Mouse (Mus musculus) skeletal muscle tissue, adult 2 months (tissue): ENCODE measurements around the gene Nfkbia.

Source experiments
- DNase-seq: peaks from one replicate; pipeline ENCODE4 v3.0.0-alpha.2; 2012; ENCODE audit warnings: low read depth, low spot score

Gene Nfkbia

DNA sequence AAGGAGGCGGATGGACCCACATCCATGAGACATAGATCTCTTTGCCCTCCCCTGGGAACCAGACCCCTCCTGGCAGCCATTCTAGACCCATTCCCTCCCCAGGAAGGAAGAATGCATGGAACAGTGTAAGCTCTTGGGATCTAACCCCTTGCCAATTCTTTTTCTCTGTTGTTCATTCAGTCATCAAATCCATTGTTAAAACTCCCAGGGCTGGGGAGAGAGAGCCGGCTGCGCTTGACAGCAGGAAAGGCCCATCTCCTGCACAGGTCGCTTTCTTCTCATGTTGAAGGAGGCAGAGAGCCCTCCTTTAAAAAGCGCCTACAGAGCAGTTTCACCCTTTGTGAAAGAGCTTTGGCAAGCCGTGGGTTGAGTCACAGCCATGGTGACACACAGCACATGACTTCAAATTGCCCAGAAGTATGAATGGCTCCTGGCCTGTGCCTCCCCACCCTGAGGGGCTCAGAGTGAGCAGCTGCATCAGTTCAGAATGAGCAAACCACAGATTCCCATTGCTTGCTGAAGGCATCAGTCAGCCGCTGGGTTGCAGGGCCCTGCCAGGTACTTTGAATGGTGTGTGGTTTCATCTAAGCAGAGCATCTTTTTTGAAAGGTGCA lies 26.3 kb downstream of the Nfkbia start:
- no peak for DNase-seq

DNA sequence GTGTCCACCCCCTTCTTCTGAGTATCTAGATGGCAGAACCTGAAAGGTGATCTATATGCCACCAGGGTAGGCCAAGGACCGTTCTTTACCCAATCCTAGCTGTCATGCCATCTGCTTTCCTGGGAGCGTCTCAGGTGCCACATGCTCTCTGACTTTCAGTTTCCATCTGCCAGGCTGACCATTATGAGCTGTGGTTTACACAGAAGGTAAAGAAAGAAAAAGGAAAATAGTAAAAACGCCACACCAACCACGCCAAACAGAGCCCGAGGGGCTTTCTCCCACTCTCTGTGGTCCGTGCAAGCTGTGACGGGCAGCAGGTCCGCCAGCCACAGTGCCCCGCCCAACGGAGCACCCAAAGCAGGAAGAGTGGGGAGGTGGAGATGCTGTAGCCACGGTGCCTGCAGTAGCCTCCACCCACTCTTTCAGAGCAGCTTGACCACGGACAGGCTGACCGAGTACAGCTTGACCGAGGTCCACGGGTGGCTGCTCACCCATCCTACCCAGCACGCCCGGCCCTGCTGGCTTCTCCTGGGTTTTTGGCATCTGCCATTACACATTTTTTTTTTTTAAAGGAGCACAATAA lies 27.0 kb downstream of the Nfkbia start:
- DNase-seq = no peak

DNA sequence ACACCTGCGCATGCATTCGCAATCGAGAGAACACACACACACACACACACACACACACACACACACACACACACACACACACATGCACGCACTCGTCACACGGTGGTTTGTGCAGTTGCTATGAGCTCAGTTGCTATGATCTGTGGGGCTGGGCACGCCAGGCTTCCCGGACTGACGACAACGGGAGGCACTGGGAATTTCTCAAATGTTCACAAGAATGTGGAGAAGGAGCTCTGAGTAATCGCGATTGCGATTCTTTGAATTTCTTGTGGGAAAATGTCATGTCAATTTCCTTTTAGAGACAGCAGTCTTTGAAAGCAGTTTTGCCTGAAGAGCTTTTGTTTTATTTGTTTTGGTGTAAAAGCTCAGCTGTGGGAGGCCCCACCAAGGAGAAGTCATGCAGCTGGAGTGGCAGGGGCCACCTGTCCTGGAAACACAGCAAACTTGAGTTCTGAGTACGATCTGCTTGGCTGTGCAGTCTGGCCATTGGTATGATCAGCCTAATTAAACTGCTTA lies 27.5 kb downstream of the Nfkbia start:
- peak; percentile 37 for DNase-seq

DNA sequence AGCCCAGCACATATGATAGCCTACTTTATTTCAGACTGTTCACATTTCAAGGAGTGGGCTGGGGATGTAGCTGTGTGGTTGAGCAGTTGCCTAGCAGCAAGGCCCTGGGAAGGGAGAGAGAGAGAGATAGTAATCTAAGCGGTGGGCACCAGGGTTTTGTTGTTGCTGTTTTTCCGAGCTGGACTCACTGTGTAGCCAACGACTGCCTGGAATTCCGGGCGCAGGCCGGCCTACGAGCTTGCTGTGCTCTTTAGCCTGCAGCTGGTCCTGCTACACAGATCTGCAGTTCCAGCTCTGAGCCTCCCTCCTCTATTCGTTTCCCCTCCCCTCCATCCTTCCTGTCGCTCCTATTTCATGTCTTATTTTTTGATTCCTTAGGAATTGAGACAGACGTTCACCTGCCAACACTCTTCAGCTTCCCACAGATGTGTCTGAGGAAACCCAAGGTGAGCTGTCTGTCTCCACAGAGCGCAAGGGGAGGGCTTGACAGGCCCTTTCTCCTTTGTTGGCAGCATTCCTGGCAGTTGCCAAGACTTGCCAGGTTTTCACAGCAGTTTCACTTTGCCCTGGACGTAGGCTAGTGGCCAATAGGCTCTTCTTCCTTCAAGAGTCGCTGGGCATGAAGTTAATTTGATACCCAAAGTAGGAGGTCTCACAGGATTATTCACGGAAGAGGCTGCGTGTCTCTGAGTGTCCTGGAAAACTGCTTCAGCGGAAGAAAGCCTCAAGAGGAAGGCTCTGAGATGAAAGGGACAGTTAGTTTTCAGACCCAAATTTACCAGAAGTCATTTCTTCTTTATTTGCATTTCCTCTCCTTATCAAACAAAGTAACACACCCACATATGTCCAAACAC lies 28.2 kb downstream of the Nfkbia start:
- peak; percentile 48 for DNase-seq

DNA sequence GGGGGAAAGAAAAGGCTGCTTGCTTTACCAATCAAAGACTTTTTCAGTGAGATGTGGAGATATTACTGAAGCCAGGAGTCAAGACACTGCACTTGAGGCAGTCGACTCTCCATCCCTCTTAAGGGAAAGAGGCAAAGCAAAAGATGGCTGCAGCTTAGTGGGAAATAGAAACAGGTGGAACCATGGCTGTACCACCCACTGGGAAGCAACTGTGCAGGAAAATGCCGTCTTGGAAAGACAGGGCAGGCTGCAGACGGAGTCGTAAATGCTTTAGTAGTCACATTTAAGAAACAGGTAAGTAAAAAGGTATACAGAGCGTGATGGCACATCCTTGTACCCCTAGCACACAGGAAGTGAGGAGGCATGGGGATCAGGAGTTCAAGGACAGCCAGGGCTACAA lies 29.4 kb downstream of the Nfkbia start:
- DNase-seq = no peak

DNA sequence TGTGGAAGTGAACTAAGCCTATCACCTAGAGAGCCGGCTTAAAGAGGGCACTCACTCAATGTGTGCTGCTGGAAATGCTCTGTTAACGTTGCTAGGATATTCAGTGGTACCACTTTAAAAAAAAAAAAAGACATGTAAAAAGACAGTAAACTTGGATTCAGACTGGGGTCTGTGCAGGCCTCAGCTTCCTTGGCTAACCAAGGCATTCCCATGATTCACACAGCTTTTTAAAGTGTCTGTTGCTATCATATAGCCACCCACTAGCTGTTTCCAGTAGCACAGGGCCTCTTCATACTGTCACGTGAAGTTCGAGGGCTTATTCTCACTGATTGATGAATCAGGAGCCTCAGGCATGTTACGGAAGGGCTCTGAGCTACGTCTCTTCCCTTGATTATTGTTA lies 30.0 kb downstream of the Nfkbia start:
- DNase-seq = no peak

DNA sequence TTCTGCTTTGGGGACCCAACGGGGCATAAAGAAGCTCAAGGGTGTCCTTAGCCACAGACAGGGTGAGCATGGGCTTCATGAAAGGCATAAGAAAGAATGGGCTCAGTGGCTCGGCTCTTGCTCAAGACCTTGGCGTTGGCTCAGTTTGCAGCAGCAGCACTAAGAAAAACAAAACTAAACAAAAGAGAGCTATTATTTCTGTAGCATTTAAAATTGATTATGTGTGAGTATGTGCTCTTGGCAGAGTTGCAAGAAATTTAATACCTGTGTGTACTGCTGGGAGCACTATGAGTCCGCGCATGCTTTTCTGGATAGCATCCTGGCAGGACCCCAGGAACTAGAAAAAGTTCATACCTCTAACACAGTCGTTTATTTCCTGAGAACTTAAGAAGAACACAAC lies 30.7 kb downstream of the Nfkbia start:
- no peak for DNase-seq

DNA sequence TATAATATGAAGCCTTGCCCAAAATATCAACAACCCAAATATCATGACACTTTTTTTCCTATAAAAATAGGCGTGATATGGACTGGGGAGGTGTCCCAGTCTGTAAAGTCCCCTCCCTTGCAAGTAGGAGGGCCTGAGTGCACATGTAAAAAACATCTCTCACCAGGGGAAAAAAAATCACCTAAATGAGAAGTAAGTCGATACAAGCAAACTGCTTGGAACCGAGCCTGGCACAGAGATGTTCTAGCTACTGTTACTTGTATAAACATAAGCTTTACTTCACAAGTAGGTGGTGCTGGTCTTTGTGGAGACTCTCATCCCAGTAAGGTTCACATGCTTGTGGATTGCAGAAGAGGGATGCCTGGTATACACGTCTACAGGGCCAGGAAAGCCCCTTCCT lies 31.5 kb downstream of the Nfkbia start:
- DNase-seq = no peak

DNA sequence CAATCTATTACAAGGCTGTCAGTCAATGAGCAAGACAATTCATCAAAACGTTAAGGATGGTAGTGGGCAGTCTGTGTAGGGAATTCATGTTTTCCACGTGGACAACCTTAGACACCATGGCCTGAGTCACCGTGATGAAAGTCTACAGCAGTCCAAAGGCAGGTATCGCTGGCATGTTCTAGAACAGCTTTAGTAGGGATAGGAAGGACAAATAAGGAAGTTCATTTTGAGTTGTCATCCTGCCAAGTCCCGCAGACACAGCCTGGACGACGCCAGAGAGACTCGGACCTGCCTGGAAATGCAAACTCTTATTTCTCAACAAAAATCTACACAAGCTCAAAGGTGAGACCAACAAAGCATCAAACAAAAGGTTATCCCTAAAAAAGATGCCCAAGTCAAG lies 32.7 kb downstream of the Nfkbia start:
- no peak for DNase-seq

DNA sequence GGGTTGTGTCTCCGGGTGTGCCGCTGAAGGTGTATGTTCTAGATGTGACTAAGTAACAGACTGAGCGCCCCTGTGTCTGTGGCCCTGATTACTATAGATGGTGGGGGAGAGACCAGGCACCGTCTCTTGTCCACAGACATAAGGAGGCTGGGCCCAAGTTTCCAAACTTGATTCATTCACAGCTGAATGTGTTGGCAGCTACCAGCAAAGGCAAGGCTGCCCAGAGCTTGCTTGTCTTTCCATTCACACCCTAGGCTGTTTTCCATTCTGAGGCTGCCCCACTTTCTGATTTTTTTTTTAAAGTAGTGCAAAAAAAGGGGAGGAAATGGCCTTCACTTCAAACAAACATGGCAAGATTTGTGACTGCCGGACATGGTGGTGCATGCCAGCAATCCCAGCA lies 35.6 kb downstream of the Nfkbia start:
- no peak for DNase-seq

DNA sequence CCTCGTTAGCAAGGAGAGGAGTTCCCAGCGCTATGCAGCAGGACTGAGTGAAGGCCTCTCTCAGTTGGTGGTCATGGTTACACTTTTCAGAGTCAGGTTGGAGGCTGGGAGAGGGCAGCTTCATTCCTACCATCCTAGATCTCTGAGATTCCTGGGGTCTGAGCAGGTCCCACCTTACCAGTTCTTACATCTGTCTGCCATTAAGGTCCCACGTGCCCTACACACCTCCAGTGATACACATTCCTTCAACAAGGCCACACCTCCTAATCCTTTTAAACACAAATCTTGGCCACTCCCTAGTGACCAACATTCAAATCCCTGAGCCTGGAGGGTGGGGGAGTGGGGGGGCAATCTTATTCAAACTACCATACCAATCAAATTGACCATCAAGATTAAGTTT lies 36.3 kb downstream of the Nfkbia start:
- no peak for DNase-seq

DNA sequence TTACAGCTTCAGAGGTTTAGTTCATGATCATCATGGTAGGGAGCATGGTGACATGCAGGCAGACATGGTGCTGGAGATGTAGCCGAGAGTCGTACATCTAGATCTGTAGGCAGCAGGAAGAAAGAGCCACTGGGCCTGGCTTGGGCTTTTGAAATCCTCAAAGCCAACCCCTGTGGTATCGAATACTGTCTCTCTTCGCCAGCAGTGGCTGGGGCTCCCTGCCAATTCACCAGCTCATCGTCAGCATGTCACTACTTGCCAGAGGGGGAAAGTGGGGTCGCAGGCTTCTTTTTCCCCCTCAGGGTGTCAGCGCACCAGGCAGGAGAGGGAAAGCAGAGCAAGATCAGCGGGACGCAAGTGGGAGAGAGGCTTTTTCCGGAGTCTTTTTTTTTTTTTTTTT lies 37.2 kb downstream of the Nfkbia start:
- DNase-seq = no peak

DNA sequence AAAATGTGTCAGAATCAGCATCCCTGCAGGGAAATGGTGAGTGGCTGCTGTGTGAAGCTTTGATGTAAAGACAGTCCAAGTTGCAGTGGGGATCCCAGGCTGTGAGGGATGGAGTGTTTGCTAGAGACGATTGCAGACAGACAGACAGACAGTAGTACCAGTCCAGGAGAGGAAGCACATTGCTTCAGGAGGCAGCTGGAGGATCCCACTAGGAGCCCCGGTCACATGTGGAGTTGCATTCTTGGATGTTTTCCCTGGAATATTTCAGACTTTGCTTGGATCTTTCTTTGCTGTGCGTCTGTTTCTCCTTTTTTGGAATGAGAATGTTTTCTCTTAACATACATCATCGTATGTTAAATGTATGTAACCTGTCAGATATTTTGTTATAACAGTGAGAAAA lies 38.5 kb downstream of the Nfkbia start:
- DNase-seq = no peak

DNA sequence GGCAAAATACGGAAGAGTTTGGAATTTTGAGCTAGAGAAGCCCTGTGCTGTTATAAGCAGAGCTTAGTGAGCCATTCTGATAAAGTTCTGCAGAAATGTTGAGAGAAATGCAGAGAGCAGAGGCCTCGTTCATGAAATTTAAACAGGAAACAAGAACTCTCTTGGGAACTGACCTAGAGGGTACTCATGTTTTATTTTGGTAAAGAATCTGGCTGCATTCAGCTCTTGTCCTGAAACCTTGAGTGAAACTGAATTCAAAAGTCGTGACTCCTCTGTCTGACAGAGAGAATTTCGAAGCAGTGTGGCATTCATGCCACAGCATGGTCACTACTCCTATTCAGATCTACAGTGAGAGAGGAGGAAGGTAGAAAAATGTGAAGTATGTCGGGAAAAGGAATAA lies 39.6 kb downstream of the Nfkbia start:
- no peak for DNase-seq

DNA sequence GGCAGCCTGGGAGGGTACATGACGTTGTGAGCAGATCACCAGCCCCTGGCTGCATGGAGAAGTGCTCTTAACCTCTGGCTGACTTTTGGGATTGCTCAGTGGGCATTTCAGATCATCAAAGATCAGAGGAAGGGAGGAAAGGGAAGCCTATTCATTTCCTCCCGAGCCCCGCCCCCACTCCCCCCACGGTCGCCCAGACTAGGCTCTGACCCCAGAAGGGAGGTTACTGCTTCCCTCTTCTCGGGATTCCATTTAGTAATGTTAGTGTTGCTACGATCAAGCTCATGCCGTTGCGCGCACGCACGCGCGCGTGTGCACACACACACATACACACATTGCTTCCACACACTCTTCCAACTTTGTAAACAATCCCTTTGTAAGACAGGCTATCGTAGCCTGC lies 42.0 kb downstream of the Nfkbia start:
- DNase-seq = no peak

DNA sequence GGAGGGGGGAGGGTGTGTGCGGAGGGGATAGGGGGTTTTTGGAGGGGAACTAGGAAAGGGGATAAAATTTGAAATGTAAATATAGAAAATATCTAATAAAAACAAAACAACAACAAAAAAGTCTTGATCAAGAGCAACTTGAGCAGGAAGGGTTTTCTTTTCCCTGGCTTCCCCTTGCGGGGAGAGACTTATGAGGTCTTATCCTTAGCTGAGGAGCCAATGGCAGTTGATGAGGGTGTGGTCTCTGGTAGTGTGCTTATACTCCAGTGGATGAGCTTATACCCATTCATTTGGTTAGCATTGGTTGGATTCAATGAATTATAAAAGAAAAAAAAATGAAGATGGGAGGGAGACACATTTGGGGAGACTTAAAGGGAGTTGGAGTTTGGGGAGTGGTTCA lies 43.4 kb downstream of the Nfkbia start:
- no peak for DNase-seq

DNA sequence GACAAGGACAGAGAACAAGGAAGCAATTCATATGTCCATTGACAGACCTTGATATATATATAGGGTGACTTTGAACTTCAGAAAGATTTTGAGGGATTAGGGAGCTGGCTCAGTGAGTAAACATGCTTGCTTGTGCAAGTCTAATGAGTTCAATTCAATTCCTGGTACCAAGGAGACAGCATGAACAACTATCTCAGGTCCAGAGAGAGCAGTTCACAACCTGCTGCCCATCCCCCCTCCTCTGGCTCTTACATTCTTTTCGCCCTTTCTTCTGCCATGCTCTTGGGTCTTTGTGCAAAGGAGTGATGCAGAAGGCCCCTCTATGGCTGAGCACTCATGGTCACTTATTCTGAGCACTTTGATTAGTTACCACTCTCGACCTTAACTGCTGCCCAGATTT lies 44.0 kb downstream of the Nfkbia start:
- DNase-seq = no peak

DNA sequence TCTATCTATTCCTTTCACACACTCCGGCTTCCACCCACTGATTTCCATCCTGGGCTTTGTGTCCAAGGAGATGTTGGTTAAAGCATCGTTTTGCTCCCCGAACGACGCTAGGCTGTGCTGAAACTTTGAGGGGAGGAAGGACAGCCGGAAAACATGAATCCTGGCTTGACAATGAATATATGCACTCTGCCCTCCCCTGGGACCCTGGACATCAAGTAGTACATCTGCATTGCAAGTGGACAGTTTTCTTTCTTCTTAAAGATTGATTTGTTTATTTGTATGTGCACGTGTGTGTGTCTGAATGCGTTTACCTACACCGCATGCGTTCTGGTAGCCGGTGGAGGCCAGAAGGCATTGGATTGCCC lies 45.1 kb downstream of the Nfkbia start:
- no peak for DNase-seq

DNA sequence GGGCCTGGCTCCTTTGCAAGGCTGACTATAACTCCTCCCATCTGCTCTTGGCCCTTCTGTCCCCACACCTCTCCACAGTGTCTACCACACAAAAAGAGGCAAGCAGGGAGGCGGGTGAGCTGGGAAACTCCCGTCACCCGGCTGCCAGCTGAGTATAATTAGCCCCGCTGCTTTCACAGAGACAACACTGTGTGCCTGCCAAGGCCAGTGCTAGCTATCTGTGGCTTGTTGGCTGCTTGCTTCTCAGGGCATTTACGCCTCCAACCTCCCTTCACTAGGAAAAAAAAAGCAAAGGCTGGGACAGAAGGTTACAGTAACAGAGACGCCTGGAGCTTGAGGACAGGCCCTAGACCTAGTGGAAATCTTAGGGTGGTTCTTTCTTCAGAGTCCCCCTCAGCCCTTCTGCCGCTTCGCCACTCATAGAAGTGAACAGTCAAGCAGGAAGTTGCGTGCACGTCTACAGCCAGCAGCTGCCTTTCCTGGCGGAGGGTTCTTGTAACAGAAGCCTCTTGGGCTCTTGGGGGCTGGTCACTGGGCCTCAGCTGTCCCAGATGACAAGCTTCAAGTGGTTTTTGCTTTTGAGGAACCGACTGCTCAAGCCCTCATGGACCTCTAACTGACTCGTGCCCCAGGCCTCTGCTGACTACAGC lies 45.6 kb downstream of the Nfkbia start:
- DNase-seq = peak; percentile 83

DNA sequence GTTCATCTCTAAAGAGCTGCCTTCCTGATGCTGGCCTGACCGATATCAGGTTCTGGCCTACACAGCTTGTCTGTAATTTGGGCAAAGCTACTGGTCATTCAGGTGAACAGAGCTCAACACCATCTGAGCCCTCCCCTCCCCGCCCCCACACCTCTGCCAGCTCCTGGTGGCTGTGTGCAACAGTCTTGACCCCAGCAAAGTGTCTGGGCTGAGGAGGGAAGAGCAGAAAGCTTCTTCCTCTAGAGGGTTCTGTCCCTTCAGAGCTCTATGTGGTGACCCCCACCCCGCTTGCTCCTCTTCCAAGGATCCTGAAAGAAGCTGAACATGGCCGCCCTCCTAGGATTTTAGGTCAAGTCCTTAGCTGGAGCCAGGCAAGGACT lies 46.1 kb downstream of the Nfkbia start:
- DNase-seq = no peak

DNA sequence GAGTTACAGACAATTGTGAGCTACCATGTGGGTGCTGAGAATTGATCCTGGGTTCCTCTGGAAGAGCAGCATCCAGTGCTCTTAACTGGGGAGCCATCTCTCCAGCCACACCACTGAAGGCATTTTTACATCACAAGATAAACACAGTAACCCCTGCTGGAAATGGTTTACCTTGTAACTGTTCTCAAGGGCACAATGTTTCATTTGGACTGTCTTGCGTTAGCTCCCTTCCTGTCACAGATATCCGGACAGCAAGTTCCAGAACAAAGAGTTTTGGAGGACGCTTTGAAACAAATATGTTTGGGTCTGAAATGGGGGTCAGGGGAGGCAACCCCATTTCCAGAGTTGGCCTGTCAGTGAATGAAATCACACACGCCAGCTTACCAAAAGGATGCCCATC lies 46.9 kb downstream of the Nfkbia start:
- no peak for DNase-seq

DNA sequence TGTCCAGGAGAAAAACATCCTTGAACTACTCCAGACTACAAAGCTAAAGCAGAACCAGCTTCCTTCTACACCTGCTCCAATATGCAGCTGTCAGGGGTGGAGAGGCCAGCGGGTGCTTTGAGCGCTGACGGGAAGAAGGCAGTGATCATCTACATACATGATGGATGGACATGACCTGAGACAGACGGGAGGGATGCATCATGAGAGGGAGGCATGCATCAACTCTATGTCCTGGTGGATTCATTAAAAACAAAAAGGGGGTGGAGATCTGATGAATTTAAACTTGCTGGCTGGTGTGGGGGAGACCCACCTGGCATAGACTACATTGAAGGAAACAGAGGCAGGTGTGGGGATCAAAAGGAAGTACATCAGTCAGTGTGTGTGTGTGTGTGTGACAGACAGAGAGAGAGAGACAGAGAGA lies 48.4 kb downstream of the Nfkbia start:
- no peak for DNase-seq
